Mouse (Mus musculus) stomach, postnatal 0 days (tissue): ENCODE measurements around the gene Sema3f. TPM values are rescaled to one million over a fixed set of nuclear protein-coding genes. Genes with fewer than 3 reads are reported as not detected.

Source experiments
- ATAC-seq: fragments of 200-750 bp; cut with Nextera tagmentation; 2 replicates; pipeline ENCODE4 v1.8.0; 2017; ENCODE audit not compliant: low FRiP score, low TSS enrichment
- DNase-seq: peaks from one replicate; pipeline ENCODE4 v3.0.0-alpha.2; 2016; ENCODE audit warnings: low spot score
- H3K27ac ChIP-seq: fragments of 300-500 bp; sonication (generic); replicated peaks from 2 replicates; pipeline ENCODE4 v1.5.1; 2014; ENCODE audit warnings: mild to moderate bottlenecking, control low read depth
- H3K27me3 ChIP-seq: fragments of 300-500 bp; sonication (generic); 2 replicates; pipeline ENCODE4 v1.6.1; 2014; ENCODE audit warnings: low read length; ENCODE audit not compliant: control insufficient read depth, insufficient read depth
- H3K36me3 ChIP-seq: fragments of 300-500 bp; sonication (generic); 2 replicates; pipeline ENCODE4 v1.6.1; 2014; ENCODE audit warnings: low read length, mixed read lengths; ENCODE audit not compliant: control insufficient read depth, insufficient read depth
- H3K4me1 ChIP-seq: fragments of 300-500 bp; sonication (generic); replicated peaks from 2 replicates; pipeline ENCODE4 v1.6.1; 2014; ENCODE audit warnings: antibody characterized with exemption; ENCODE audit not compliant: control insufficient read depth, insufficient read depth
- H3K4me2 ChIP-seq: fragments of 300-500 bp; sonication (generic); replicated peaks from 2 replicates; pipeline ENCODE4 v1.6.1; 2014; ENCODE audit warnings: low read depth, mild to moderate bottlenecking, control low read depth, moderate library complexity
- H3K4me3 ChIP-seq: fragments of 300-500 bp; sonication (generic); 2 replicates; pipeline ENCODE4 v1.5.1; 2014; ENCODE audit warnings: low read depth, low read length, control low read depth
- H3K9ac ChIP-seq: fragments of 300-500 bp; sonication (generic); 2 replicates; pipeline ENCODE4 v1.6.1; 2014; ENCODE audit warnings: mild to moderate bottlenecking, low read length, control low read depth, mixed read lengths
- H3K9me3 ChIP-seq: fragments of 300-500 bp; sonication (generic); 2 replicates; pipeline ENCODE4 v1.6.1; 2016; ENCODE audit warnings: low read length; ENCODE audit not compliant: control insufficient read depth
- CTCF ChIP-seq: IDR thresholded peaks from 2 replicates; pipeline ENCODE4 v1.5.1; 2016; ENCODE audit warnings: antibody characterized with exemption, low read depth, mild to moderate bottlenecking, moderate library complexity
- EP300 ChIP-seq: optimal IDR thresholded peaks from 2 replicates; pipeline ENCODE3; 2016; ENCODE audit warnings: antibody characterized with exemption
- WGBS: fragments of 180-500 bp; shearing (Covaris S2); extraction: QIAGEN DNeasy Blood & Tissue Kit; methylation state at CpG from one replicate; pipeline ENCODE4 v1.1.7; 2014; 5-methylcytosine and 5-hydroxymethylcytosine counted together
- polyA plus RNA-seq: library from polyadenylated mRNA; unstranded; fragments of >200 nt; fragmentation: Nextera tagmentation; extraction: Ambion mirVana; gene quantifications from 2 replicates; pipeline ENCODE4 v1.2.1, GENCODE M21; 2015

The Sema3f gene
- polyA plus RNA-seq, 1 experiment from 2014 or later: 11.7 TPM

DNA sequence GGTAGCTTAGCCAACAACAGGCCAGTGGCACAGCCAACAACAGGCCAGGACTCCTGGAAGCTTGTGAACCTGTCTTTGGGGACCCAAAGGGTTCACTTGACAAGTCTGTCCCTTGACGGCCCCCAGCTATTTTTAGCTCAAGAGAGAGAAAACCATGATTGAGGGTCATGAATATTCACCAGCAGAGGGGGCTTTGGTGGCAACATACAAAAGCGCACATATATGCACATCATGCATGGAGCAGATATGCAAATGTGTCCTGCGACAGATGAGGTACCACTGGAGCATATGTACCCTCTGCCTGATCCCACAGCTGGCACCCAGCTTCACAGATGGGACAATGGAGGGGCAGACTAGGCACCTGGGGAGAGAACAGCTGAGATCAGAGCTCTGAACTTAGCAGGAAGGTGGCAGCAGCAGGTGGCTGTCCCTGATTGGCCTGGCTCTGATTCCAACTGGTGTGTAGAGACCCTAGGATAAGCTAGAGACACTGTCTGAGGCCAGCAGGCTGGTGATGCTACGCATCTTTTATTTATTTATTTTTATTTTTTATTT, 16.8 kb downstream of the Sema3f start:
- no peak for DNase-seq
- Histone ChIP-seq H3K9ac (no peak overlapping the region), H3K4me3 (no peak overlapping the region), H3K4me2 (no peak overlapping the region), H3K4me1 (peaks cover 13% of the 10 kb centered on the region), H3K27ac (0 out of 2 replicates have a peak overlapping the region, but pooled peaks have one; percentile 4), H3K9me3 (no peaks in the 10 kb centered on the region), H3K27me3 (no peaks in the 10 kb centered on the region), H3K36me3 (peaks cover 10% of the 10 kb centered on the region)
- WGBS: 64% methylated on average over 4 of the region's 4 CpGs
- ATAC-seq: no peak
- TF ChIP-seq EP300 (no peak), CTCF (peak; percentile 60)

DNA sequence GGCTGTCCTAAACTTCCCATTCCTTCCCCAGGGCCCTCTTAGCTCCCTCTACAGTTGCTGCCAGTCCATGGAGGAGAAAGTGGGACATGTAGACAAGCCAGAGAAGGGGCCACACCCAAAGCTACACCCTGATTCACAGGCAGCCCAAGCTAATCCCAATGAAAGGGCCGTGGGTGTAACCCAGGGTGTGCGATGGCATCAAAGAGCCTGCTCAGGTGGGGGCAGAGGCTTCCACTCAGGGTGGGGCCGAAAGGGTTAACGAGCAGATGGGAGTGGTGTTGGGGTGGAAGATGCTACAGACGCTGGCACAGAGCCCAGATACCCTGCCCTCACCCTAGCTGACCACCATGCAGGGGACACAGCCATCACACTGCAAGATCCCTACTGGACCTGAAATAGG, 17.5 kb downstream of the Sema3f start:
- Histone ChIP-seq H3K36me3 (peaks cover 10% of the 10 kb centered on the region), H3K4me1 (peaks cover 8% of the 10 kb centered on the region), H3K4me3 (no peak overlapping the region), H3K9me3 (no peaks in the 10 kb centered on the region), H3K27ac (peak overlapping the region; percentile 49; the same call in 1 of the 2 replicates), H3K27me3 (no peaks in the 10 kb centered on the region), H3K9ac (no peak overlapping the region), H3K4me2 (no peak overlapping the region)
- peak; percentile 14 for DNase-seq
- ATAC-seq: no peak
- WGBS: 43% methylated on average over 5 of the region's 5 CpGs
- TF ChIP-seq EP300 (no peak), CTCF (no peak)

DNA sequence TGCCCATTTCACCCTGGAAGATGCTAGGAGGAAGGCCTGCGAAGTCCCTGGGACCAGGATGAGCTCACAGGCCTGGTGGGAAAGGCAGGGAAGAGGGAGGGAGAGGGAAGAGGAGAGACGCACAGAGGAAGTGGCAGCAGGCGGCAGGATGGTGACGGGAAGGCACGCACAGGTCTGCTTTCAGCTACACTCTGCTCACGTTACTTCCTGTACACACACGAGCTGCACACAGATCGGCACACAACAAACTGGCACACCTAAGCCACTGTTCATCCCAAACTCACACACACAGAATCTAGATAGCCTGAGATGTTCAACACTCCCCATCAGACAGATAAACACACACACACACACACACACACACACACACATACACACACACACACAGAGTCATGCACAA, 19.9 kb downstream of the Sema3f start:
- Histone ChIP-seq H3K27me3 (no peaks in the 10 kb centered on the region), H3K27ac (no peak overlapping the region), H3K9me3 (no peaks in the 10 kb centered on the region), H3K4me2 (no peak overlapping the region), H3K4me1 (0 out of 2 replicates have a peak, but pooled peaks cover 3% of the 10 kb centered on the region), H3K4me3 (no peak overlapping the region), H3K36me3 (peaks cover 17% of the 10 kb centered on the region), H3K9ac (no peak overlapping the region)
- DNase-seq: no peak
- WGBS: 79% methylated on average over 8 of the region's 8 CpGs
- ATAC-seq: no peak
- TF ChIP-seq CTCF: no peak
- TF ChIP-seq EP300: no peak

DNA sequence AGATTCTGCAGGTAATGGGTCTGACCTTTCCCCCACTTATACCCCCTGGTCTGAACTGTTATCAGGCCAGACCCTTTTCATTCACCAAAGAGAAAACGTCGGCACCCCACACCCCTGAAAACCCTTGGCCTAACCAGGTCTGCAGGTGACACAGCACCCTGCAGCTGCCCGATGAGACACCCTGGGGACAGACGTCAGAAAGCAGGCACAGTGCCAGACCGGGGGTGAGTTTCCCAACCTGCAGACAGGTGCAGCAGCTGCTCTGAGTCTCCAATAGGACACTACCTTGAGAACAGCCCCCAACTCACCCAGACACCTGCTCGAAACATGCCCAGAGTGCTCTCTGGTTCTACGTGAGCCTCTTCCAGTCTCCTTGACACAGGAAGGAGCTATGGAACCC, 21.3 kb downstream of the Sema3f start:
- no peak overlapping the region for H3K9ac ChIP-seq
- H3K4me1 ChIP-seq: 0 out of 2 replicates have a peak, but pooled peaks cover 3% of the 10 kb centered on the region
- TF ChIP-seq EP300: no peak
- no peak for TF ChIP-seq CTCF
- no peak for ATAC-seq
- no peak overlapping the region for H3K4me2 ChIP-seq
- WGBS: 63% methylated on average over 7 of the region's 7 CpGs
- H3K36me3 ChIP-seq: peaks cover 17% of the 10 kb centered on the region
- no peaks in the 10 kb centered on the region for H3K9me3 ChIP-seq
- no peak overlapping the region for H3K27ac ChIP-seq
- H3K27me3 ChIP-seq: no peaks in the 10 kb centered on the region
- no peak overlapping the region for H3K4me3 ChIP-seq
- no peak for DNase-seq

DNA sequence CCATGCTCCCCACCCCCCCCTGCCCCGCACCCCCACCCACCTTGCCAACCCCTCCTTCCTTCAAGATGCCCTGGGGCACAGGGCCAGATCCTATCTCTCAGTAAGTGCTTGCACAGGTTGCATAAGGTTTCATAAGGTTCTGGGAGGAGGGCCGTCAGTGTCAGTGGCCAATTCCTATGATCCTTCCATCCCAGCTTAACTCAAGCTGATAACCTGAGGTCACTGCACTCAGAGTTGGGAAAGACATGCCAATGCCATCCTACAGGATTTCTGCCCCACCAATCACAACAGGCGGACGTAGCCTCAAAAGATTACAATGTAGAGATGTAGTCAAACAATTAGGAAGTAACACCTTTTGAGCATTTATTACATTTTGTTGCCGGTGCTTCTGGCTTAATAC, 21.9 kb downstream of the Sema3f start:
- WGBS: 87% methylated on average over 5 of the region's 5 CpGs

DNA sequence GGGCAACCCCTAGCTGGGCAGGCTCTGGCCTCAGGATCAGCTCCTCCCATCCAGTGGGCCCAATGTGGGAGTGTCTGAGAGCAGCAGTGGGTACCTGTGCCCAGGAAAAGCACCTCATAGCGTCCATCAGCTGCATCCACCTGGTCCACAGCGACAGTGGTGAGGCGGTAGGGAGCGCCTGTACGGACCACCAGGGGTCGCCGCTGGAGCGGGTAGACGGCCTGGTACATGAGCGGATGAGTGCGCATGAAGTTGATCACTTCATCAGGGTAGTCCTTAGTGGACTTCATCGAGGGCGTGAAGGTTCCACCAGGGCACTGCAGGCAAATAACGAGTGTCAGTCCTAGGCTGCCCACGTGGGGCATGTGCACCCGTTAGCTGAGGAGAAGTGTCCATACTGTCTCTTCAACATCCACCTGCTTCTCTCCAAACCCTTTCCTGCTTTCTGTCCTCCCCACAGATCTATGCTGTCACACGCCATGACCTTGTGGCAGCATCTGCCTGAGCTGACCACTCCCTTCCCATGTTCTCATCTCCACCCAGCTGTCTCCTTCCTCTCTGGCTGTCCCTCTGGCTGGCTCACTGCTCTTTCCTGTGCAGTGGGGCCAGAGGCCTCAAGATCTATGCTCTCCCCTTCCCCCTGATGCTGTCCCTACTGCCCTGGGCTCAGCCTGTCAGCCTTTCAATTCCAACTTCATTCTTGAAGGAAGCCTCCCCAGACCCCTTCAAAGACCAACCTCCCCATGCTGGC, 24.9 kb downstream of the Sema3f start:
- no peak overlapping the region for H3K9ac ChIP-seq
- H3K36me3 ChIP-seq: peaks cover 23% of the 10 kb centered on the region
- peak; percentile 88 for TF ChIP-seq CTCF
- TF ChIP-seq EP300: no peak
- H3K4me1 ChIP-seq: no peaks in the 10 kb centered on the region
- peak; percentile 72 for DNase-seq
- WGBS: 34% methylated on average over 17 of the region's 17 CpGs
- no peak overlapping the region for H3K4me2 ChIP-seq
- ATAC-seq: peak; percentile 60
- H3K27me3 ChIP-seq: no peaks in the 10 kb centered on the region
- H3K9me3 ChIP-seq: no peaks in the 10 kb centered on the region
- H3K4me3 ChIP-seq: no peak overlapping the region
- H3K27ac ChIP-seq: no peak overlapping the region

More for the DNA sequence above, 21.9 kb downstream of the Sema3f start:
- no peak for ATAC-seq
- H3K9ac ChIP-seq: no peak overlapping the region
- H3K9me3 ChIP-seq: no peaks in the 10 kb centered on the region
- H3K4me2 ChIP-seq: no peak overlapping the region
- 0 out of 2 replicates have a peak, but pooled peaks cover 3% of the 10 kb centered on the region for H3K4me1 ChIP-seq
- H3K36me3 ChIP-seq: peaks cover 17% of the 10 kb centered on the region
- H3K4me3 ChIP-seq: no peak overlapping the region
- no peaks in the 10 kb centered on the region for H3K27me3 ChIP-seq
- DNase-seq: no peak
- TF ChIP-seq EP300: no peak
- no peak for TF ChIP-seq CTCF
- H3K27ac ChIP-seq: no peak overlapping the region
